Mouse (Mus musculus): Measurements from ENCODE around the gene 2610028H24Rik.

DNA sequence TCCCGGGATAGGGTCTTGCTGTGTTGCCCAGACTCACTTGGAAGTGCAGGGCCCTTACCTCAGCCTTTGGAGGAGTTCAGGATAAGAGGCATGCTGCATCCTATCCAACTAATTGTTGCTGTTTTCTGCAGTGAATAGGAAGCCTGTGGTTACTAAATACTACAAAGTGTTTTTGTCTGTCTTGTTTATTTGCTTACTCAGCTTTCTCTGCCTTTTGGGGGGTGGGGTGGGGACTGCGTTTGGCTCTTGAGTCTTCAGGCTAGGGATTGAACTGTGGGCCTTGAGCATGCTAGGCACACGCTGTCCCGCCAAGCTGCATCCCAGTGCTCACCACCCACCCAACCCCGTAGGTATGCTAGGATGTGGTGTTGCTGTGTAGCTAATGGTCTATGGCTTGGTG lies 24.9 kb downstream of the 2610028H24Rik start:
- TF ChIP-seq CTCF (IDR thresholded peaks at IDR 0.05; ENCODE audit: low read depth) (no peak), EP300 (optimal IDR thresholded peaks at IDR 0.05) (no peak)

Measured in stomach, postnatal 0 days (tissue).